Mouse (Mus musculus) lung, adult 2 months (tissue): ENCODE results near the gene Ptpn11. TPM values are rescaled to one million over a fixed set of nuclear protein-coding genes. Genes with fewer than 3 reads are reported as not detected.
"Not testable (repeated sequence)": the region's sequence is repeated elsewhere in the genome, so short reads cannot be mapped to it uniquely, and the experiment has no call there.

ENCODE experiments used
- DNase-seq: peaks from one replicate; pipeline ENCODE4 v3.0.0; 2022
- H3K4me1 ChIP-seq: fragments of 200-500 bp; 2 replicates; pipeline ENCODE4 v1.6.1; 2011; ENCODE audit warnings: low read length; ENCODE audit not compliant: control insufficient read depth, insufficient read depth
- H3K4me3 ChIP-seq: fragments of 200-500 bp; replicated peaks from 2 replicates; pipeline ENCODE3; 2011; ENCODE audit warnings: low read depth, mild to moderate bottlenecking, control low read depth, low read length; ENCODE audit errors: extremely low read depth
- CTCF ChIP-seq: fragments of 200-500 bp; IDR thresholded peaks from 2 replicates; pipeline ENCODE4 v1.5.1; 2011; ENCODE audit warnings: mild to moderate bottlenecking, low read length, control low read depth; ENCODE audit not compliant: insufficient read depth
- POLR2A ChIP-seq: fragments of 200-500 bp; IDR thresholded peaks from 2 replicates; pipeline ENCODE4 v1.6.1; 2011; ENCODE audit warnings: low read depth, mild to moderate bottlenecking, control low read depth, low read length, borderline replicate concordance; ENCODE audit errors: extremely low read depth
- WGBS: fragments of 180-500 bp; shearing (Covaris S2); methylation state at CpG from one replicate; pipeline ENCODE4 v1.1.7; 2018; 5-methylcytosine and 5-hydroxymethylcytosine counted together
- polyA plus RNA-seq: library from polyadenylated mRNA; depleted of rRNA; stranded (reverse); fragments of >200 nt; gene quantifications from 2 replicates; pipeline ENCODE4 v1.2.3, GENCODE M21; 2012; rRNA removed

Ptpn11 gene
- polyA plus RNA-seq = 31.2 and 44.4 TPM in 2 replicates

DNA sequence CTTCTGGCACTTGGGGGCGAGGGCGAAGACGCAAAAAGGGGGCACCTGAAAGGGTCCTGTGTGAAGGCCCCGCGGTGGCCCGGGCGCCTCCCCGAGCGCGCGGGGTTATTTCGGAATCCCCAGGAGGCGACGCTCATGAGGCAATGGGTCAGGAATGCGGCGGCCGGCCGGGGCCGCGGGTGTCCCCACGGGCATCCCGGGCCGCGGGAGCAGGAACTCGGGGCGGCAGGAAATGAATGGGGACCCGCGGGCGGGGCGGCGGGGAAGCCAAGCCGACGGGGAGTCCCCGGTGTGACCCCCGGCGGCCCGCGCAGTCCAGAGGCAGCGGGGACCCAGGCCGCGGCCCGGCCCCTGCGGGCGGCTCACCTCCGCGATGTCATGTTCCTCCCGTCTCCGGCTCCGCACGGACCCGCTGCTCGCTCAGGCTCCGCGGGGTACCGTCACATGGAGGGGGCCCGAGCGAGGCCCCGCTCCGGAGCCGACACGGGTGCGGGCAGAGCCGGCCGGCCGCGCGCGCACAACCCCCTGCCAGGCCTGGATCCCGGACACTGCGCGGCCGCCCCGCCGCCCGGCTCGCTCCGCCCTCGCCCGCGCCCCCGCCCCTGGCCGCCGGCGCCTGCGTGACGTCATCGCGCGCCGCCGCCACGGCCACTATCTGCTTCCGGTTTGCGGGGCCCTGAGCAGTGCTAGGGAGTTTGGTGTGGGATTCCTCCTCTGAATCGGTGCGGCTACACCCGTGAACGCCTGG is at the start of gene Ptpn11:
TSS of gene Ptpn11 (minus strand) at position 562 of the 748 bp plus-strand sequence.
- TF ChIP-seq CTCF (no peak), POLR2A (peak; percentile 92)
- peaks cover 6% of the 10 kb centered on the region; the same call in 1 of the 2 replicates for H3K4me1 ChIP-seq
- peak within 1 kb of the TSS; percentile 92 for H3K4me3 ChIP-seq
- WGBS = under 1% methylated on average over 93 of the region's 98 CpGs
- DNase-seq = peak; percentile 78

DNA sequence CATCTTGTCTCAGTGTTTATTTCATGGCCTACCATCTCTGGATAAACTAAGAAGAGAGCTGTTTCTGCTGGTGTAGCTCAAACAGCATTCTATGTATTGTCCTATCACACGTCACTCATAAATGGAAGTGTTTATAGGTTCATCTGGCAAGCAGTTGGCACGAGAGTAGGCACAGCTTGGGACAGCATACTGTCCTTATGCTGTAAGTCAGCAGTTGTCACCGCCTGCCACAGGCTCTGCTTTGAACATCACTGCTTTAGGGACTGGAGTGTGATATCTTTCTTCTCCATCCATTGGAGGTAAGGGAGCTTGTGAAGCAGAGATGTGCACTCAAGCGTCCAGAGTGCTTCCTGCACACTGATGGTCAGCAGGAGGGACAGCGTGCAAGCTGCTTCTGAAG is 48.6 kb upstream of the Ptpn11 start:
- Histone ChIP-seq H3K4me1 (peaks cover 8% of the 10 kb centered on the region), H3K4me3 (no peak overlapping the region)
- WGBS = 68% methylated on average over 5 of the region's 5 CpGs
- no peak for DNase-seq
- no peak for TF ChIP-seq POLR2A
- no peak for TF ChIP-seq CTCF

DNA sequence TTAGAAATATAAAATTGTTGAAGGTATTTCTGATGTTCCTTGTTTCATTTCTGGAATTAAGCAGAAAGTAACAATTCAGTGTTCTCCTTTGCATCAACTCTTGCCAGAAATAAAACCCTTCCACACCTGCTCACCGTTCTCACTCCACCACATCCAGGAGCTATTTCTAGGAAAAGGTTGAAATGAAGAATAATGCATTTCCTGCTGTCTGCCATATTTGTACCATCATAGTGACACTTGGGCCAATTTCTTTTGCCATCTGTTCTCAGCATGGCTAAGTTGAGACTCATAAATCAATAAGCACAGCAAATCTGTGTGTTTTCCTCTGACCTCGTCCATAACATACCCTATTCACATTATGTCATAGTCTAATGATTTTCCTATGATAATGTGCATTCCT is 47.0 kb upstream of the Ptpn11 start:
- TF ChIP-seq POLR2A (no peak), CTCF (no peak)
- peaks cover 8% of the 10 kb centered on the region for H3K4me1 ChIP-seq
- WGBS = 68% methylated on average over 2 of the region's 2 CpGs
- DNase-seq = no peak
- H3K4me3 ChIP-seq = no peak overlapping the region

GRCm38 (mm10) chr5:121236171-121236570 is 45.0 kb upstream of the Ptpn11 start:
- TF ChIP-seq POLR2A (no peak), CTCF (no peak)
- whole genome bisulfite sequencing = 49% methylated on average over 5 of the region's 5 CpGs
- no peak for DNase-seq
- Histone ChIP-seq H3K4me1 (peaks cover 3% of the 10 kb centered on the region), H3K4me3 (no peak overlapping the region)

GRCm38 (mm10) chr5:121233726-121234125 is 42.5 kb upstream of the Ptpn11 start:
- TF ChIP-seq CTCF = no peak
- no peak for TF ChIP-seq POLR2A
- WGBS = 39% methylated on average over 2 of the region's 2 CpGs

GRCm38 (mm10) chr5:121232789-121233188 is 41.6 kb upstream of the Ptpn11 start:
- H3K4me1 ChIP-seq = peaks cover 3% of the 10 kb centered on the region; the same call in 1 of the 2 replicates
- 100% methylated on average over 1 of the region's 1 CpGs for WGBS
- TF ChIP-seq CTCF = no peak
- no peak for TF ChIP-seq POLR2A
- DNase-seq = no peak
- no peak overlapping the region for H3K4me3 ChIP-seq

More at GRCm38 (mm10) chr5:121233726-121234125, 42.5 kb upstream of the Ptpn11 start:
- no peak overlapping the region for H3K4me3 ChIP-seq
- no peak for DNase-seq
- H3K4me1 ChIP-seq = peaks cover 3% of the 10 kb centered on the region; the same call in 1 of the 2 replicates

- Histone ChIP-seq H3K4me3 (no peak overlapping the region), H3K4me1 (0 out of 2 replicates have a peak, but pooled peaks cover 3% of the 10 kb centered on the region)
- TF ChIP-seq POLR2A = no peak
- no peak for TF ChIP-seq CTCF
- 71% methylated on average over 9 of the region's 9 CpGs for WGBS
- no peak for DNase-seq
Measured at GRCm38 (mm10) chr5:121230811-121231210, 39.6 kb upstream of the Ptpn11 start.

DNA sequence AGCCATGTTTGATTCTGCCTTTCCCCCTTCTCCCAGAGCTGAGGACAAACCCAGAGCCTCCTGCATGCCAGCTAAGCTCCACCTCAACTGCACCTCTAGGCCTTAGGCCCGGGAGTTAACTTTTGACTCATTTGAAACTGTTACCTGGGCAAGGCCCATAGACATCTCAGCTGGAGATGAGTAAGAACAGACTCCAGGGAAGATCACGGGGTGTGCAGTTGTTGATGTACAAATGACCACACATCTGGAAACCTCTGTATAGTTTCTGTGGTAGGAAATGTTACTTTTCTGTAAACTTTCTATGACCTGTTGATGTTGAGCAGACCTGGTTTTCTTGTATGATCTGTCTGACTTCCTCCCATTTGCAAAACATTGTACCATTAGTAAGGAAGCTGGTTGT is 38.0 kb upstream of the Ptpn11 start:
- TF ChIP-seq POLR2A (no peak), CTCF (no peak)
- WGBS = 91% methylated on average over 2 of the region's 2 CpGs
- Histone ChIP-seq H3K4me1 (peaks cover 3% of the 10 kb centered on the region; the same call in 1 of the 2 replicates), H3K4me3 (no peak overlapping the region)
- DNase-seq = no peak

GRCm38 (mm10) chr5:121227330-121227729 is 36.1 kb upstream of the Ptpn11 start:
- H3K4me3 ChIP-seq, DNase-seq, H3K4me1 ChIP-seq: not testable (repeated sequence)
- 55% methylated on average over 1 of the region's 1 CpGs for WGBS

- no peak for DNase-seq
- no peak overlapping the region for H3K4me3 ChIP-seq
- H3K4me1 ChIP-seq = peaks cover 3% of the 10 kb centered on the region; the same call in 1 of the 2 replicates
- WGBS = 73% methylated on average over 4 of the region's 4 CpGs
- TF ChIP-seq CTCF (no peak), POLR2A (no peak)
Measured at GRCm38 (mm10) chr5:121226845-121227244, 35.6 kb upstream of the Ptpn11 start.

- H3K4me3 ChIP-seq = no peak overlapping the region
- no peak for TF ChIP-seq POLR2A
- no peak for TF ChIP-seq CTCF
- peaks cover 5% of the 10 kb centered on the region for H3K4me1 ChIP-seq
- DNase-seq = no peak
- WGBS = 61% methylated on average over 3 of the region's 3 CpGs
Measured at GRCm38 (mm10) chr5:121226406-121226805, 35.2 kb upstream of the Ptpn11 start.
